Mouse (Mus musculus): Measurements from ENCODE around the gene Atp11a. TPM values are rescaled to one million over a fixed set of nuclear protein-coding genes. Genes with fewer than 3 reads are reported as not detected.

The Atp11a gene
- polyA plus RNA-seq, 1 experiment from 2014 or later: 19.9 TPM

GRCm38 (mm10) chr8:12895535-12896150 lies 138.8 kb downstream of the Atp11a start:
- Histone ChIP-seq H3K4me2 (ENCODE audit: low read length) (no peak overlapping the region), H3K27me3 (ENCODE audit: control insufficient read depth, insufficient read depth, low read length) (no peaks in the 10 kb centered on the region; the same call in 1 of the 2 replicates), H3K9ac (ENCODE audit: low read length) (no peak overlapping the region), H3K9me3 (ENCODE audit: control insufficient read depth, low read length) (no peaks in the 10 kb centered on the region), H3K27ac (replicated peaks in 1 of 2; ENCODE audit: control insufficient read depth in 1 of 2, insufficient read depth in 1 of 2, low read depth in 2 of 2, low read length in 2 of 2) (no peak overlapping the region), H3K36me3 (ENCODE audit: control insufficient read depth, insufficient read depth, low read length) (no peaks in the 10 kb centered on the region), H3K4me1 (ENCODE audit: control insufficient read depth in 2 of 2, insufficient read depth in 2 of 2, low read length in 2 of 2) (peaks cover 3% of the 10 kb centered on the region in 2 experiments; a peak in 1 of 4 replicates), H3K4me3 (ENCODE audit: control insufficient read depth in 1 of 2, insufficient read depth in 1 of 2, low read depth in 1 of 2, low read length in 2 of 2) (no peak overlapping the region)
- 63% methylated on average over 9 of the region's 9 CpGs for WGBS
- ATAC-seq (ENCODE audit: insufficient number of reproducible peaks, insufficient read depth, low FRiP score, low read depth): no peak

- H3K9me3 ChIP-seq (ENCODE audit: control insufficient read depth, low read length): no peaks in the 10 kb centered on the region
- no peak overlapping the region for H3K27ac ChIP-seq (replicated peaks in 1 of 2; ENCODE audit: control insufficient read depth in 1 of 2, insufficient read depth in 1 of 2, low read depth in 2 of 2, low read length in 2 of 2)
- WGBS: 45% methylated on average over 13 of the region's 13 CpGs
- H3K36me3 ChIP-seq (ENCODE audit: control insufficient read depth, insufficient read depth, low read length): no peaks in the 10 kb centered on the region
- H3K4me3 ChIP-seq (ENCODE audit: control insufficient read depth in 1 of 2, insufficient read depth in 1 of 2, low read depth in 1 of 2, low read length in 2 of 2): no peak overlapping the region
- ATAC-seq (ENCODE audit: insufficient number of reproducible peaks, insufficient read depth, low FRiP score, low read depth): 0 out of 2 replicates have a peak, but pooled peaks have one; percentile 29
- H3K9ac ChIP-seq (ENCODE audit: low read length): no peak overlapping the region
- peaks cover 2 to 3% of the 10 kb centered on the region in 2 experiments; a peak in 1 of 4 replicates for H3K4me1 ChIP-seq (ENCODE audit: control insufficient read depth in 2 of 2, insufficient read depth in 2 of 2, low read length in 2 of 2)
- H3K27me3 ChIP-seq (ENCODE audit: control insufficient read depth, insufficient read depth, low read length): no peaks in the 10 kb centered on the region; the same call in 1 of the 2 replicates
- no peak overlapping the region for H3K4me2 ChIP-seq (ENCODE audit: low read length)
These were observed 139.9 kb downstream of the Atp11a start for GRCm38 (mm10) chr8:12896494-12897373.

DNA sequence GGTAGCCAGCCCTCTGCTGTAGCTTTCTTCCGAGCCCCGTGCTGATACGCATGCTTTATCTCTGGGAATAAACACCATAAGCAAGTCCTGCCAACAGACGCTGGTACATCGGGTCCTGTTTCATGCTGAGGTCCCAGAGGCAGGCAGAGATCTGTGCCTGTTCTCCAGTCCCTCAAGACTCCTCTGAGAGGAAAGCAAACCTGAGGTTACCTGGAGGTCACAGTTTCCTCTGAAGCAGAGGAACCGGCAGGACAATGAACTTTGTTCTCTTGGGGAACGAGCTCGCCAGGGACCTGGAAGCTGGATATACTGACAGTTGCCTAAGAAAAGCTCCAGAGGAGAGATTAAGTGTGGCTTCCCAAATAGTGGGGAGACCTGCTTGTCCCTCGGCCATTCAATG lies 141.0 kb downstream of the Atp11a start:
- ATAC-seq (ENCODE audit: insufficient number of reproducible peaks, insufficient read depth, low FRiP score, low read depth): no peak

DNA sequence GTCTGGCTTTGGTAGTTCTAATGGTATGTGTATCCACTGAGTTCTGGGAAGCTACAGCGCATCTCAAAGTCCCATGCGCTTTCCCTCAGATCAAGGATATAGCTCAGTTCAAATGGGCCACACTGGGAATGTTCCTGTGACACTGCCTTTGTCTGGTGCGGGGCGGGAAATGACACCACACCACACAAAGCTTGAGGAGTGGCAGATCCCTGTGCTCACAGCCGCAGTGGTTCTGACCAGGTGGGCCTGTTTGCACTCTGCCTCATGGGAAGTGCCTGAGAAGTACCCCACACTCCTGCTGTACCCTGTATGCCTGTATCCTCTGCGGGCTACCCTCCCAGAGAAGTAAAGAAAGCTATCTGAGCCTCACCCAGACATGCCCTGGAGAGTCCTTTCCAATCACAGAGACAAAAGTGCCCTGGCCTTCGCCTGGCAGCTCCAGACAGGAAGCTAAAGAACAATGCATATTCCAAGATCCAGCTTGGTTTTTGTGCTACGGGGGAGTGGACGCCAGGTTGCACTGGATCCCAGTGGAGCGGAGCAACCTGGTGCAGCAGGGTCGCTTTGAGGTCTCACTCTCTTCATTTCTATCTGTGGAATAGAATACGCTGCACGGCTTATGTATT lies 147.1 kb downstream of the Atp11a start:
- no peaks in the 10 kb centered on the region for H3K36me3 ChIP-seq (ENCODE audit: control insufficient read depth, insufficient read depth, low read length)
- ATAC-seq (ENCODE audit: insufficient number of reproducible peaks, insufficient read depth, low FRiP score, low read depth): no peak
- H3K27ac ChIP-seq (replicated peaks in 1 of 2; ENCODE audit: control insufficient read depth in 1 of 2, insufficient read depth in 1 of 2, low read depth in 2 of 2, low read length in 2 of 2): peak overlapping the region in 1 of 2 experiments; percentile 12; a peak in 2 of 4 replicates
- H3K9me3 ChIP-seq (ENCODE audit: control insufficient read depth, low read length): no peaks in the 10 kb centered on the region
- H3K4me2 ChIP-seq (ENCODE audit: low read length): no peak overlapping the region
- H3K4me1 ChIP-seq (ENCODE audit: control insufficient read depth in 2 of 2, insufficient read depth in 2 of 2, low read length in 2 of 2): peaks cover 6 to 8% of the 10 kb centered on the region in 2 experiments; a peak in 2 of 4 replicates
- no peak overlapping the region for H3K9ac ChIP-seq (ENCODE audit: low read length)
- H3K27me3 ChIP-seq (ENCODE audit: control insufficient read depth, insufficient read depth, low read length): no peaks in the 10 kb centered on the region
- 80% methylated on average over 13 of the region's 13 CpGs for WGBS
- no peak overlapping the region for H3K4me3 ChIP-seq (ENCODE audit: control insufficient read depth in 1 of 2, insufficient read depth in 1 of 2, low read depth in 1 of 2, low read length in 2 of 2)

More for the DNA sequence above, 141.0 kb downstream of the Atp11a start:
- 47% methylated on average over 9 of the region's 9 CpGs for WGBS
- Histone ChIP-seq H3K4me1 (ENCODE audit: control insufficient read depth in 2 of 2, insufficient read depth in 2 of 2, low read length in 2 of 2) (peaks cover 2 to 3% of the 10 kb centered on the region in 2 experiments; a peak in 1 of 4 replicates), H3K27ac (replicated peaks in 1 of 2; ENCODE audit: control insufficient read depth in 1 of 2, insufficient read depth in 1 of 2, low read depth in 2 of 2, low read length in 2 of 2) (no peak overlapping the region), H3K4me3 (ENCODE audit: control insufficient read depth in 1 of 2, insufficient read depth in 1 of 2, low read depth in 1 of 2, low read length in 2 of 2) (no peak overlapping the region), H3K4me2 (ENCODE audit: low read length) (no peak overlapping the region), H3K9ac (ENCODE audit: low read length) (no peak overlapping the region), H3K36me3 (ENCODE audit: control insufficient read depth, insufficient read depth, low read length) (no peaks in the 10 kb centered on the region), H3K27me3 (ENCODE audit: control insufficient read depth, insufficient read depth, low read length) (no peaks in the 10 kb centered on the region; the same call in 1 of the 2 replicates), H3K9me3 (ENCODE audit: control insufficient read depth, low read length) (no peaks in the 10 kb centered on the region)

GRCm38 (mm10) chr8:12905122-12905521 lies 148.3 kb downstream of the Atp11a start:
- Histone ChIP-seq H3K4me3 (ENCODE audit: control insufficient read depth in 1 of 2, insufficient read depth in 1 of 2, low read depth in 1 of 2, low read length in 2 of 2) (no peak overlapping the region), H3K27ac (replicated peaks in 1 of 2; ENCODE audit: control insufficient read depth in 1 of 2, insufficient read depth in 1 of 2, low read depth in 2 of 2, low read length in 2 of 2) (0 out of 4 replicates have a peak overlapping the region, but pooled peaks of 1 of the 2 experiments have one; percentile 20), H3K36me3 (ENCODE audit: control insufficient read depth, insufficient read depth, low read length) (no peaks in the 10 kb centered on the region), H3K4me2 (ENCODE audit: low read length) (no peak overlapping the region), H3K9me3 (ENCODE audit: control insufficient read depth, low read length) (no peaks in the 10 kb centered on the region), H3K9ac (ENCODE audit: low read length) (no peak overlapping the region), H3K4me1 (ENCODE audit: control insufficient read depth in 2 of 2, insufficient read depth in 2 of 2, low read length in 2 of 2) (peaks cover 4 to 8% of the 10 kb centered on the region in 2 experiments; a peak in 2 of 4 replicates), H3K27me3 (ENCODE audit: control insufficient read depth, insufficient read depth, low read length) (no peaks in the 10 kb centered on the region)
- 56% methylated on average over 5 of the region's 5 CpGs for WGBS
- no peak for ATAC-seq (ENCODE audit: insufficient number of reproducible peaks, insufficient read depth, low FRiP score, low read depth)

GRCm38 (mm10) chr8:12905599-12906321 lies 148.9 kb downstream of the Atp11a start:
- no peak overlapping the region for H3K4me3 ChIP-seq (ENCODE audit: control insufficient read depth in 1 of 2, insufficient read depth in 1 of 2, low read depth in 1 of 2, low read length in 2 of 2)
- no peak overlapping the region for H3K9ac ChIP-seq (ENCODE audit: low read length)
- peaks cover 4 to 8% of the 10 kb centered on the region in 2 experiments; a peak in 2 of 4 replicates for H3K4me1 ChIP-seq (ENCODE audit: control insufficient read depth in 2 of 2, insufficient read depth in 2 of 2, low read length in 2 of 2)
- no peaks in the 10 kb centered on the region for H3K27me3 ChIP-seq (ENCODE audit: control insufficient read depth, insufficient read depth, low read length)
- no peaks in the 10 kb centered on the region for H3K9me3 ChIP-seq (ENCODE audit: control insufficient read depth, low read length)
- WGBS: 68% methylated on average over 11 of the region's 11 CpGs
- H3K36me3 ChIP-seq (ENCODE audit: control insufficient read depth, insufficient read depth, low read length): no peaks in the 10 kb centered on the region
- H3K27ac ChIP-seq (replicated peaks in 1 of 2; ENCODE audit: control insufficient read depth in 1 of 2, insufficient read depth in 1 of 2, low read depth in 2 of 2, low read length in 2 of 2): peak overlapping the region; percentile 36 to 66; a peak in 3 of 4 replicates
- no peak for ATAC-seq (ENCODE audit: insufficient number of reproducible peaks, insufficient read depth, low FRiP score, low read depth)
- H3K4me2 ChIP-seq (ENCODE audit: low read length): no peak overlapping the region

- ATAC-seq (ENCODE audit: insufficient number of reproducible peaks, insufficient read depth, low FRiP score, low read depth): no peak
- H3K27ac ChIP-seq (replicated peaks in 1 of 2; ENCODE audit: control insufficient read depth in 1 of 2, insufficient read depth in 1 of 2, low read depth in 2 of 2, low read length in 2 of 2): peak overlapping the region in 1 of 2 experiments; percentile 66; a peak in 2 of 4 replicates
- H3K36me3 ChIP-seq (ENCODE audit: control insufficient read depth, insufficient read depth, low read length): no peaks in the 10 kb centered on the region
- H3K4me2 ChIP-seq (ENCODE audit: low read length): no peak overlapping the region
- H3K27me3 ChIP-seq (ENCODE audit: control insufficient read depth, insufficient read depth, low read length): no peaks in the 10 kb centered on the region
- no peak overlapping the region for H3K9ac ChIP-seq (ENCODE audit: low read length)
- peaks cover 4 to 8% of the 10 kb centered on the region in 2 experiments; a peak in 2 of 4 replicates for H3K4me1 ChIP-seq (ENCODE audit: control insufficient read depth in 2 of 2, insufficient read depth in 2 of 2, low read length in 2 of 2)
- H3K4me3 ChIP-seq (ENCODE audit: control insufficient read depth in 1 of 2, insufficient read depth in 1 of 2, low read depth in 1 of 2, low read length in 2 of 2): no peak overlapping the region
- WGBS: 72% methylated on average over 5 of the region's 5 CpGs
- no peaks in the 10 kb centered on the region for H3K9me3 ChIP-seq (ENCODE audit: control insufficient read depth, low read length)
These were observed 149.8 kb downstream of the Atp11a start for GRCm38 (mm10) chr8:12906597-12906996.
